Mouse (Mus musculus) midbrain, embryonic 10.5 days (tissue): ENCODE results near the gene Grifin. TPM values are rescaled to one million over a fixed set of nuclear protein-coding genes. Genes with fewer than 3 reads are reported as not detected.
A peak's percentile ranks its signal among the peaks of the same experiment; 100 is the strongest.

Experiments
- DNase-seq: peaks from one replicate; pipeline ENCODE4 v3.0.0-alpha.2; 2017; ENCODE audit warnings: low spot score
- H3K27ac ChIP-seq: fragments of 300-500 bp; sonication (generic); replicated peaks from 2 replicates; pipeline ENCODE4 v1.5.1; 2016; ENCODE audit warnings: mild to moderate bottlenecking
- H3K27me3 ChIP-seq: fragments of 300-500 bp; sonication (generic); 2 replicates; pipeline ENCODE4 v1.6.1; 2016; ENCODE audit warnings: low read depth, mild to moderate bottlenecking; ENCODE audit not compliant: poor library complexity, severe bottlenecking
- H3K36me3 ChIP-seq: fragments of 300-500 bp; sonication (generic); 2 replicates; pipeline ENCODE4 v1.6.1; 2016; ENCODE audit warnings: mild to moderate bottlenecking, moderate library complexity
- H3K4me1 ChIP-seq: fragments of 300-500 bp; sonication (generic); 2 replicates; pipeline ENCODE4 v1.6.1; 2016
- H3K4me3 ChIP-seq: fragments of 300-500 bp; sonication (generic); 2 replicates; pipeline ENCODE4 v1.5.1; 2016; ENCODE audit warnings: mild to moderate bottlenecking, moderate library complexity
- H3K9me3 ChIP-seq: fragments of 300-500 bp; sonication (generic); replicated peaks from 2 replicates; pipeline ENCODE4 v1.6.1; 2016; ENCODE audit warnings: mild to moderate bottlenecking
- WGBS: fragments of 180-500 bp; shearing (Covaris S2); methylation state at CpG from one replicate; pipeline ENCODE4 v1.1.7; 2016; 5-methylcytosine and 5-hydroxymethylcytosine counted together
- polyA plus RNA-seq: library from polyadenylated mRNA; unstranded; fragments of >200 nt; fragmentation: Nextera tagmentation; extraction: Ambion mirVana; gene quantifications from 2 replicates; pipeline ENCODE4 v1.2.1, GENCODE M21; 2016

Grifin gene
- polyA plus RNA-seq, 1 experiment from 2014 or later: 0.62 TPM

DNA sequence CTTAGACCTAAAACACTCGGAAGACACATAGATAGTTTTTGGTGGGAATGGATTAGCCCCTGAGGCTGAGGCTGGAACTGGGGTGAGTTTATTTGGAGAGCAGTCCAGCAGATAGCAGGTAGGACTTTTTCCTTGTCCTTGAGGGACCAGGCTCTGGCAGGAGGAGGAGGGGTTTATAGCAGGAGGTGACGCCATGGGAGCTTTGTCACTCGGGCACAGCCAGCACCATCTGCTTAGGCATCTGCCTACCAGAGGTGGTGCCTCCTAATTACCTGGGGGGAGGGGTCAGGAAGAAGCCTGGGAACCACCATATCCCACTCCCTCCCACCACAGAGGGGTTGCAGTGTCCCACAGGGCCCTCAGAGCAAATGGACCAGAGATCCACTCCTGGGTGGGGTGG is 40.4 kb upstream of the Grifin start:
- Histone ChIP-seq H3K4me3 (no peak overlapping the region), H3K36me3 (peaks cover 10% of the 10 kb centered on the region), H3K9me3 (no peaks in the 10 kb centered on the region), H3K4me1 (peaks cover 75% of the 10 kb centered on the region), H3K27me3 (peaks cover 56% of the 10 kb centered on the region), H3K27ac (peak overlapping the region; percentile 98)
- WGBS: 29% methylated on average over 3 of the region's 3 CpGs
- no peak for DNase-seq

DNA sequence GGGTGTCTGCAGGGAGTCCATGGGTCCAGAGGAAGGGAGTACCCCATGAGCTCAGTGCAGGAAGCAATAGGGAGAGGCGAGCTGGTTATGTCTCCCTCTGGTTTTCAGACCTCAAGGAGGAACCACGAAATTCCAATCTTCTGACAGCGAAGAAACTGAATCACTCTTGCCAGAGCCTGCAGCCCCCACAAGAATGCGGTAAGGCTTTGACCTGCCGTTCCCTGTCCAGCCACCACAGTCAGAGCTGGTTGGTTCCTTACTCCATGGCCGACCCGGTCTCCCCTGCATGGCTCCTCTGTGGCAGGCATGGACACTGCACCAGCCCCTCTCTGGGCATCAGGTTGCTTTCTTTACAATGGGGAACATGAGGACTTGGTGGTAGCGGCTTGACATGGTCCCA is 39.5 kb upstream of the Grifin start:
- no peak for DNase-seq
- 0 out of 2 replicates have a peak overlapping the region, but pooled peaks have one; percentile 28 for H3K27ac ChIP-seq
- H3K27me3 ChIP-seq: peaks cover 47% of the 10 kb centered on the region
- WGBS: 86% methylated on average over 8 of the region's 8 CpGs
- no peaks in the 10 kb centered on the region for H3K9me3 ChIP-seq
- peaks cover 3% of the 10 kb centered on the region; the same call in 1 of the 2 replicates for H3K36me3 ChIP-seq
- peaks cover 72% of the 10 kb centered on the region for H3K4me1 ChIP-seq
- no peak overlapping the region for H3K4me3 ChIP-seq

DNA sequence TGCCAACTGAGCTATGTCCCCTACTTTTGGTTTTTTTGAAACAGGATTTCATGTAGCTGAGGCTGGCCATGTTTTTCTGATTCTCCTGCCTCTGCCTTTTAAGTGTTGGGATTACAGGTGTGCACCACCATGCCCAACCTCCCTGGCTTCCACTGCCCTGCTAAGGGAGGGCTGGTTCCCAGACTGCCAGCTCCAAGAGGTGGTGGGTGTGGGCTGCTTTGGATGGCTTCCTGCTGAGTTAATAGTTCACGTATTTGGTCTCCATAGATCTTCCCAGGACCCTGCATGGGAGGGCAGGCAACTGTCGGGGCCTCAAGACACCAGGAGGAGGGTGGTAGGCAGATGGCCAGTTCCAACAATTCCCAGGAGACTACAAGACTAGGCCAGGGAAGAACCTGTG is 37.7 kb upstream of the Grifin start:
- Histone ChIP-seq H3K36me3 (no peaks in the 10 kb centered on the region), H3K27me3 (peaks cover 33% of the 10 kb centered on the region), H3K4me3 (no peak overlapping the region), H3K4me1 (peaks cover 58% of the 10 kb centered on the region), H3K27ac (peak overlapping the region; percentile 24; the same call in 1 of the 2 replicates), H3K9me3 (no peaks in the 10 kb centered on the region)
- WGBS: 78% methylated on average over 2 of the region's 2 CpGs
- DNase-seq: no peak

- no peak for DNase-seq
- Histone ChIP-seq H3K36me3 (no peaks in the 10 kb centered on the region), H3K9me3 (no peaks in the 10 kb centered on the region), H3K4me3 (no peak overlapping the region), H3K27ac (peak overlapping the region; percentile 63), H3K4me1 (peaks cover 57% of the 10 kb centered on the region), H3K27me3 (peaks cover 26% of the 10 kb centered on the region)
- 79% methylated on average over 12 of the region's 12 CpGs for WGBS
Measured at GRCm38 (mm10) chr5:140601712-140602111, 36.8 kb upstream of the Grifin start.

DNA sequence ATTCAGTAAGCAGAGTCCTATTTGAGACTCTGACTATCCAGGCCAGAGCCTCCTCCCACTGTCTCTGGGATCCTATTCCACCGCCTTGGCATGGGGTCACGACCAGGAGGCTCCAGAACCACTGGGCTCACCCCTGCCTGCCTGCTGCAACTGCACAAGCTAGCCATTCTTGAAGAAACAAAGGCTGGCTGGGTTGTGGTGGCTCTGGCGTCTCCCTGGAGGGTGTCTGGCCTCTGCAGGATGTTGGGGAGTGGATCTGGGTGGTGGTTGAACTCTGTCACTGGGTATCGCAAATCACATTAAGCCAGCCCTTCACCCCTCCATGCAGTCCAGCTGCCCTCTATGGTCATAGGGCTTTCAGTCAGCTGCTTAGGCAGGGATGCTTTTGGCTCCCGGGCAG is 35.1 kb upstream of the Grifin start:
- H3K4me1 ChIP-seq: peaks cover 52% of the 10 kb centered on the region
- no peak overlapping the region for H3K4me3 ChIP-seq
- H3K27ac ChIP-seq: peak overlapping the region; percentile 64
- no peaks in the 10 kb centered on the region for H3K36me3 ChIP-seq
- WGBS: 69% methylated on average over 5 of the region's 5 CpGs
- H3K9me3 ChIP-seq: no peaks in the 10 kb centered on the region
- DNase-seq: no peak
- peaks cover 12% of the 10 kb centered on the region for H3K27me3 ChIP-seq

DNA sequence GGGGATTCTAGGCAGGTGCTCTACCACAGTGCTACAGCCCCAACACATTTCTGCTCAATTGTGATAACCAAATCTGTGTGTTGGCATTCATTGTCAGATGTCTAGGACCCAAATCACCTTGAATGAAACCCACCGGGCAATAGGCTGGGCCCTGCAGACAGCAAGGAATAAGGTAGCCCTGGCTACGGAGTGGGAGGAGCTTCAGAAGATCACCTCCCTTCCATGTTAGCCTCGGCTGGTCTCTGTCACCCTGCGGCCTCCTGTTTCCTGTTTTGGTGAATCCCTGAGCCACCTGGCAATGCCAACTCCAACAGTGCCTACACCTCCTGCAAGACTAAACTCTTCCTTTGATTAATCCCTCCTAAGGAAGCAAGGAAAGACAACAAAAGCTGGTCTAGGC is 32.9 kb upstream of the Grifin start:
- Histone ChIP-seq H3K4me3 (no peak overlapping the region), H3K9me3 (no peaks in the 10 kb centered on the region), H3K27me3 (peaks cover 4% of the 10 kb centered on the region; the same call in 1 of the 2 replicates), H3K36me3 (no peaks in the 10 kb centered on the region), H3K27ac (peak overlapping the region; percentile 25; the same call in 1 of the 2 replicates), H3K4me1 (peaks cover 51% of the 10 kb centered on the region)
- DNase-seq: no peak
- WGBS: 91% methylated on average over 4 of the region's 4 CpGs

DNA sequence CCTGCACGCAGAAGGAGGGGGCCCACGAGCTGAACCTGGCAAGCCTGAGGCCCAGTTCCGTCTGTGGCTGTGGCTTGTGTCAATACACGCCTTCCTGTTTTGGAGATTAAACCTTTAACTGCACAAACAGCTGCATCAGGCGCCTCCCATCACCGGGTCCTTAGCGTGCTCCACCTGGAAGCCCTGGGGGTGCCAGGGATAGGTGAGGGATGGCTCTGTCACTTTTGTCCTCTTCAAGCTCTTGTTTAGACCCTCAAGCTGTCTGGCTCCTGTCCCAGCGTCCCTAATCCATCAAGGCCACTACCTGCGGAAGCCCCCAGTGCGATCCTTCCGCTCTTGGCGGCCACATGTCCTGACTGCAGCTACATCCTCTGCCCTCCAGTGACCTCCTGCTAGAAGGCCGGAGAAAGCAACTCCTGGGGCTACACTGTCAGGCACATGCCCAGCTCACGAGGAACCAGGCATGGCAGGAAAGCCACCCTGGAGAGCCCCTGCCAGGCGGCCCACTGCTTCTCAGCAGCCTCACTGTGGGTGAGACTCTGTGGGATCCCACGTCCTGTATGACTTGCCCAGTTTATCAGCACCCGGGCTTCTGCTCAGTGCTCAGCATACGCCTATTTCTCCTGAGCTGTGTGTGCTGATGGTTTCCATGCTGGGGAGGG is 32.2 kb upstream of the Grifin start:
- 75% methylated on average over 18 of the region's 18 CpGs for WGBS
- no peak for DNase-seq
- no peaks in the 10 kb centered on the region for H3K36me3 ChIP-seq
- H3K9me3 ChIP-seq: no peaks in the 10 kb centered on the region
- H3K27ac ChIP-seq: peak overlapping the region; percentile 25
- no peak overlapping the region for H3K4me3 ChIP-seq
- peaks cover 4% of the 10 kb centered on the region; the same call in 1 of the 2 replicates for H3K27me3 ChIP-seq
- H3K4me1 ChIP-seq: peaks cover 49% of the 10 kb centered on the region

- DNase-seq: no peak
- Histone ChIP-seq H3K4me3 (no peak overlapping the region), H3K27ac (peak overlapping the region; percentile 25), H3K36me3 (no peaks in the 10 kb centered on the region), H3K9me3 (no peaks in the 10 kb centered on the region), H3K4me1 (peaks cover 49% of the 10 kb centered on the region), H3K27me3 (peaks cover 4% of the 10 kb centered on the region; the same call in 1 of the 2 replicates)
- WGBS: 67% methylated on average over 3 of the region's 3 CpGs
Measured at GRCm38 (mm10) chr5:140596426-140596825, 31.6 kb upstream of the Grifin start.

- no peak for DNase-seq
- H3K36me3 ChIP-seq: no peaks in the 10 kb centered on the region
- H3K27ac ChIP-seq: peak overlapping the region; percentile 67
- H3K4me1 ChIP-seq: peaks cover 53% of the 10 kb centered on the region
- WGBS: 69% methylated on average over 5 of the region's 5 CpGs
- peaks cover 4% of the 10 kb centered on the region; the same call in 1 of the 2 replicates for H3K27me3 ChIP-seq
- no peaks in the 10 kb centered on the region for H3K9me3 ChIP-seq
- no peak overlapping the region for H3K4me3 ChIP-seq
Measured at GRCm38 (mm10) chr5:140594846-140595245, 30.0 kb upstream of the Grifin start.

GRCm38 (mm10) chr5:140589082-140589774 is 24.4 kb upstream of the Grifin start:
- no peak overlapping the region for H3K4me3 ChIP-seq
- no peaks in the 10 kb centered on the region for H3K36me3 ChIP-seq
- H3K4me1 ChIP-seq: peaks cover 60% of the 10 kb centered on the region
- 92% methylated on average over 16 of the region's 16 CpGs for WGBS
- H3K27me3 ChIP-seq: peaks cover 23% of the 10 kb centered on the region; the same call in 1 of the 2 replicates
- DNase-seq: no peak
- H3K27ac ChIP-seq: peak overlapping the region; percentile 17
- H3K9me3 ChIP-seq: no peaks in the 10 kb centered on the region

DNA sequence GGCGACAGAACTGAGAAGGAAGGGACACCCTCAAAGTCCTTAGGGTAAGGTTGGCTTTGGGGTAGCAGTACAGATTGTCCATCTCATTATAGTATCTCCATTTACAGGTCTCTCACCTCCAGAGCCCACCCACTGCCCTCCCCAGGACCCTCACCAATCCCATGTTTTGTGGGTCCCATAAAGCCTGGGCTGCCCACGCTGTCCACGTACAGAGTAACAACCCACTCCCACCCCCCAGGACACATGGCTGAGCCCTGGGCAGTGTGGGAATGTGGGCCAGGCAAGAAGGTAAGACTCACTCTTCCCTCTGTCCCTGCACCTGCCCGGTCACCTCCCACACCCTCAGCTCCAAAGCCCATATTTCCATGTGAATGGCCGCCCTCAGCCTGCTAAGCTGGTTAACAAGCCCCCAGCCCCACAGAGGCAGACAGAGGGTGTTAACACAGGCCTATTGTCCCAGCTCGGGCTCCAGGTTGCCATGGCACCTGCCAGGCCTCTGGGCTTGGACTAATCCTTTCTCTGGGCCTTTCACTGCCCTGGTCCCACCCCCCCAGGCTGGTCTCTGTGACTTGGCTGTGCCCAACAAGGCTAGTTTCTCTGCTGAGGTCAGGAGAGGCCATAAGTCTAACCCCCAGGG is 19.0 kb upstream of the Grifin start:
- Histone ChIP-seq H3K27me3 (peaks cover 21% of the 10 kb centered on the region; the same call in 1 of the 2 replicates), H3K36me3 (no peaks in the 10 kb centered on the region), H3K4me1 (peaks cover 82% of the 10 kb centered on the region), H3K9me3 (no peaks in the 10 kb centered on the region), H3K27ac (peak overlapping the region; percentile 91), H3K4me3 (peak overlapping the region; percentile 28)
- 6% methylated on average over 6 of the region's 6 CpGs for WGBS
- DNase-seq: peak; percentile 97

DNA sequence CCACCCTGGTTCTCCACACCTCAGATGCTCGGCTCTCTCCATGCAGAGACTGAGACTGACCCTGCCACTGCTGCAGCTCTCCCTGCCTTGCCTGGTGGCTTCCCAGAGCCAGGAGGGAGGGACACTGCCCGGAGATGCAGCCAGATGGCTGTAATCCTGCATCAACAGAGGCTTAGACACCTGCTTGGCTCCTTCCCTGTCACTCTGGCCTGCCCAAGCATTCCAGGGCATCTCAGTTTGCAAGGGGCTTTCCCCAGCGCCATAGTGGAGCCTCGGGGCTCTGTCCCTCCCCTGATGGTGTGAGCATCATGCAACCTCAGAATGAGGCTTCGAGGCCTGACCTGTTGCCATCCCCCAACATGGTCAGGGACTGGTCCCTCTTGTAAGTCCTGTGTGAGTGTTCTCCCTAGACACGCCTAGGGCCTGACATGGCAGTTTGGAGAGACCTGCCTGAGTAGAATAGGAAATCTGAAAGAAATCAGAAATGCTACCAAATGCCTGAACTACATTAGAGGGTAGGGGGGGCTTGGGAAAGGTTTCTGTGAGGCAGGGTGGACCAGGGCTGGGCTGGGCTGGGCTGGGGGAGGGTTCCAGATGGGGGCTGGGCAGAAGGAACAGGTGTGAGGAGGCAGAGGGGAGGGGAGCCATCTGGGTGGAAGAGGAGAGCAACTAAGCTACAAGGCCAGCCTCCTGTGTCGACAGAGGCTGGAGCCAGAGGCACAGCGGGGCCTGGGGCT is 18.3 kb upstream of the Grifin start:
- Histone ChIP-seq H3K27ac (peak overlapping the region; percentile 91), H3K27me3 (peaks cover 25% of the 10 kb centered on the region), H3K9me3 (no peaks in the 10 kb centered on the region), H3K36me3 (no peaks in the 10 kb centered on the region), H3K4me3 (peak overlapping the region; percentile 28), H3K4me1 (peaks cover 89% of the 10 kb centered on the region)
- whole genome bisulfite sequencing: 9% methylated on average over 8 of the region's 8 CpGs
- DNase-seq: peak; percentile 67
